Mouse (Mus musculus): ENCODE measurements around the gene Vmn1r68. TPM values are rescaled to one million over a fixed set of nuclear protein-coding genes. Genes with fewer than 3 reads are reported as not detected.

Gene Vmn1r68
- not detected in 2 replicates for polyA plus RNA-seq (2012; rRNA removed)

GRCm38 (mm10) chr7:10558385-10558784 is at the start of gene Vmn1r68:
TSS of gene Vmn1r68 (minus strand) at chr7:10558485.

GRCm38 (mm10) chr7:10494786-10495521 is 63.3 kb downstream of the Vmn1r68 start, which contains the start of gene Zik1:
TSS of gene Zik1 (minus strand) at chr7:10495394.

Other genes starting within 250 kb of the Vmn1r68 start
- gene Vmn1r67, start 115.2 kb downstream of the Vmn1r68 start, polyA plus RNA-seq (2012; rRNA removed) = not detected in 2 replicates
- gene Zik1, start 63.1 kb downstream of the Vmn1r68 start, polyA plus RNA-seq (2012; rRNA removed) = 0.43 and 0.53 TPM in 2 replicates
- gene Vmn1r69, start 55.2 kb upstream of the Vmn1r68 start, polyA plus RNA-seq (2012; rRNA removed) = not detected in 2 replicates
- not detected in 2 replicates for gene Vmn1r70, start 73.0 kb upstream of the Vmn1r68 start, polyA plus RNA-seq (2012; rRNA removed)
- 0.47 and 0.68 TPM in 2 replicates for gene Nlrp4b, start 129.3 kb upstream of the Vmn1r68 start, polyA plus RNA-seq (2012; rRNA removed)
- not detected in 2 replicates for gene Vmn1r71, start 195.9 kb upstream of the Vmn1r68 start, polyA plus RNA-seq (2012; rRNA removed)